Mouse (Mus musculus) fibroblast of lung, adult 2 months (primary cell): ENCODE data around the gene Tas2r143.

Experiments used
- DNase-seq: peaks from one replicate; pipeline ENCODE4 v3.0.0-alpha.2; 2011; ENCODE audit warnings: low read depth

Tas2r143 gene

GRCm38 (mm10) chr6:42399938-42400337 is at the start of gene Tas2r143:
Tas2r143 (plus strand) TSS chr6:42400238.
- no peak for DNase-seq

GRCm38 (mm10) chr6:42350968-42351775 is 48.9 kb upstream of the Tas2r143 start:
- DNase-seq = no peak

GRCm38 (mm10) chr6:42351776-42352485 is 48.1 kb upstream of the Tas2r143 start:
- no peak for DNase-seq

- DNase-seq = no peak
These were observed 47.6 kb upstream of the Tas2r143 start for GRCm38 (mm10) chr6:42352486-42352846.

GRCm38 (mm10) chr6:42353180-42353579 is 46.9 kb upstream of the Tas2r143 start:
- no peak for DNase-seq

GRCm38 (mm10) chr6:42354076-42355019 is 45.7 kb upstream of the Tas2r143 start:
- DNase-seq = no peak

GRCm38 (mm10) chr6:42355366-42355765 is 44.7 kb upstream of the Tas2r143 start:
- no peak for DNase-seq

GRCm38 (mm10) chr6:42355794-42356600 is 44.0 kb upstream of the Tas2r143 start:
- DNase-seq = no peak

- DNase-seq = no peak
These were observed 43.1 kb upstream of the Tas2r143 start for GRCm38 (mm10) chr6:42356913-42357312.

- no peak for DNase-seq
These were observed 42.1 kb upstream of the Tas2r143 start for GRCm38 (mm10) chr6:42357901-42358300.

GRCm38 (mm10) chr6:42358901-42359300 is 41.1 kb upstream of the Tas2r143 start:
- no peak for DNase-seq

- DNase-seq = no peak
These were observed 40.5 kb upstream of the Tas2r143 start for GRCm38 (mm10) chr6:42359364-42360147.

- no peak for DNase-seq
These were observed 39.7 kb upstream of the Tas2r143 start for GRCm38 (mm10) chr6:42360231-42360840.

GRCm38 (mm10) chr6:42361041-42361895 is 38.8 kb upstream of the Tas2r143 start:
- no peak for DNase-seq

- no peak for DNase-seq
These were observed 38.0 kb upstream of the Tas2r143 start for GRCm38 (mm10) chr6:42362074-42362473.

GRCm38 (mm10) chr6:42362497-42362896 is 37.5 kb upstream of the Tas2r143 start:
- DNase-seq = no peak

GRCm38 (mm10) chr6:42362974-42363373 is 37.1 kb upstream of the Tas2r143 start:
- no peak for DNase-seq

- no peak for DNase-seq
These were observed 36.0 kb upstream of the Tas2r143 start for GRCm38 (mm10) chr6:42364066-42364465.

GRCm38 (mm10) chr6:42364607-42365006 is 35.4 kb upstream of the Tas2r143 start:
- DNase-seq = no peak
